Mouse (Mus musculus) liver, embryonic 14.5 days (tissue): ENCODE measurements around the gene Iqschfp. TPM values are rescaled to one million over a fixed set of nuclear protein-coding genes. Genes with fewer than 3 reads are reported as not detected.

ENCODE experiments used
- ATAC-seq: fragments of 200-750 bp; cut with Nextera tagmentation; 2 replicates; pipeline ENCODE4 v1.8.0; 2017; ENCODE audit warnings: moderate number of reproducible peaks, mild to moderate bottlenecking, moderate library complexity; ENCODE audit not compliant: insufficient read depth
- DNase-seq, 3 experiments: peaks; one replicate each; pipeline ENCODE4 v3.0.0-alpha.2; 2012 to 2013; ENCODE audit warnings: low read depth in 3 of 3, low spot score in 3 of 3
- H3K27ac ChIP-seq: fragments of 300-500 bp; sonication (generic); 2 replicates; pipeline ENCODE4 v1.5.1; 2014; ENCODE audit warnings: moderate library complexity, mild to moderate bottlenecking, control low read depth, inconsistent platforms
- H3K27me3 ChIP-seq: fragments of 300-500 bp; sonication (generic); 2 replicates; pipeline ENCODE4 v1.6.1; 2014; ENCODE audit warnings: mild to moderate bottlenecking, low read length, moderate library complexity; ENCODE audit not compliant: control insufficient read depth, insufficient read depth
- H3K36me3 ChIP-seq: fragments of 300-500 bp; sonication (generic); replicated peaks from 2 replicates; pipeline ENCODE4 v1.6.1; 2014; ENCODE audit warnings: low read depth; ENCODE audit not compliant: control insufficient read depth, insufficient read depth
- H3K4me1 ChIP-seq, 2 experiments: fragments of 200-500 bp in 1 of 2; fragments of 300-500 bp in 1 of 2; sonication (generic) in 1 of 2; replicated peaks; 2 replicates each; pipeline ENCODE4 v1.6.1; 2012 to 2014; ENCODE audit warnings: antibody characterized with exemption in 1 of 2, inconsistent platforms in 1 of 2, low read length in 1 of 2; ENCODE audit not compliant: control insufficient read depth in 2 of 2, insufficient read depth in 2 of 2
- H3K4me2 ChIP-seq: fragments of 300-500 bp; sonication (generic); 2 replicates; pipeline ENCODE4 v1.6.1; 2014; ENCODE audit warnings: low read depth, mild to moderate bottlenecking, control low read depth, moderate library complexity
- H3K4me3 ChIP-seq, 2 experiments: fragments of 200-500 bp in 1 of 2; fragments of 300-500 bp in 1 of 2; sonication (generic) in 1 of 2; 2 replicates each; pipeline ENCODE4 v1.5.1; 2012 to 2014; ENCODE audit warnings: low read depth in 2 of 2, low read length in 2 of 2, mild to moderate bottlenecking in 2 of 2, control low read depth in 1 of 2, inconsistent platforms in 1 of 2, moderate library complexity in 1 of 2; ENCODE audit not compliant: insufficient read depth in 1 of 2
- H3K9ac ChIP-seq: fragments of 300-500 bp; sonication (generic); replicated peaks from 2 replicates; pipeline ENCODE4 v1.6.1; 2014; ENCODE audit warnings: mild to moderate bottlenecking, control low read depth, moderate library complexity
- H3K9me3 ChIP-seq: fragments of 300-500 bp; sonication (generic); 2 replicates; pipeline ENCODE4 v1.6.1; 2016; ENCODE audit warnings: low read length, mixed read lengths; ENCODE audit not compliant: control insufficient read depth
- CTCF ChIP-seq: IDR thresholded peaks from 2 replicates; pipeline ENCODE4 v1.5.1; 2016; ENCODE audit warnings: antibody characterized with exemption, low read depth, control low read depth
- EP300 ChIP-seq: IDR thresholded peaks from 2 replicates; pipeline ENCODE4 v1.6.1; 2016; ENCODE audit warnings: antibody characterized with exemption, low read depth
- WGBS: fragments of 180-500 bp; shearing (Covaris S2); extraction: QIAGEN DNeasy Blood & Tissue Kit; methylation state at CpG from one replicate; pipeline ENCODE4 v1.1.7; 2014; ENCODE audit not compliant: insufficient replicate concordance; 5-methylcytosine and 5-hydroxymethylcytosine counted together
- polyA plus RNA-seq, 2 experiments: library from polyadenylated mRNA; depleted of rRNA in 1 of 2; stranded (reverse) in 1 of 2; unstranded in 1 of 2; fragments of >200 nt; fragmentation: Nextera tagmentation in 1 of 2; extraction: Ambion mirVana in 1 of 2; gene quantifications; 2 replicates each; pipeline versions ENCODE4 v1.2.1 to v1.2.3; 2012 to 2014

Iqschfp gene
- polyA plus RNA-seq, 2 experiments: not detected

DNA sequence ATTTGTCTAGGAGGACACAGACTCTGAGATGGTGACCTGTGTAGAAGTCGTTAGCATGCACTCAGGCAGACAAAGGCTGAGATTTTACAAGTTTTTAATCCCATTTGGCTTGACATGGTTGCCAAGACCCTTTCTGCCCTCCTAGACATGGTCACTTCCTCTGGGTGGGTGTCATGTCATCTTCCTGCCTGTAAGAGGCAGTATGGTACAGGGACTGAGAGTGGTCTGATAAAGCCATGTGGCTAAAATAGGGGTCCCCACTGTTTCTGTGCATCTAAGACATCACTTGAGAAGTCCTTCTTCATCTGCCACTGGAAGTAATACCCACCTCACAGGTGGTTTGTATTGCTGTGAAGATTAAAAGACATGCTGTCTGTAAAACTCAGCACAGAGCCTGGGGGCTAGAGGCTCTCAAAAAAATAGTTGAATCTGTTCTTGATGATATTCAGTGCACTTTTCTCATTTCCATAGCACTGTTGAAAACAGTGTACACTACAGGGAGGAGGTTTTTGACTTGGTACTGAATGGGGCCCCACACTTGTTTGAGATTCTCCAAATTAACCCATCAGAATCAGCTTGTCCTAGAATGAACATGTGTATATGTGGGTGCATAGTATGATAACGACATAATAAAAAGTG is 167.2 kb downstream of the Iqschfp start:
- Histone ChIP-seq H3K9me3 (no peaks in the 10 kb centered on the region), H3K9ac (no peak overlapping the region), H3K27me3 (no peaks in the 10 kb centered on the region), H3K27ac (no peak overlapping the region), H3K4me2 (no peak overlapping the region), H3K36me3 (no peaks in the 10 kb centered on the region), H3K4me3 (no peak overlapping the region), H3K4me1 (no peaks in the 10 kb centered on the region)
- WGBS: 25% methylated on average over 2 of the region's 2 CpGs
- ATAC-seq: no peak
- no peak for TF ChIP-seq EP300
- peak; percentile 47; the same call in 1 of the 2 replicates for TF ChIP-seq CTCF
- DNase-seq: no peak

DNA sequence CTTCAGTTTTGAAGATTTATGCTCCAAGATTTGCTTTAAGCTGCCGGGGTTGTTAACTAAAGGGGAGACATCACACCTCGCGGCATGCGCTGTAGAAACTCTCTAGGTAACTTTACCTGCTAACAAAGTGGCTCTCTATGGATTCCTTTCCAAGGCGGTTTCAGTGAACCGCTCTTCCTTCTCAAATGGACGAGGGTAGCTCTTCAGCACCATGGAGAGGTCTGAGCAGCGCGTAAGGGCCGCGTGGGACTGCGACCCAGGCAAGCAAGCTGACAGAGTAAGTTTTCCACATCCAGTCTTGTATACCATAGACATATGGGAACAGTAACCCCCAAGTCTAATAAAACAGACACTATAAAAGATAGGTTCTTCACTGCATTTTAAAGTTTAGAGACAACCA is 172.7 kb downstream of the Iqschfp start, which contains the start of gene Schip1:
Gene Schip1, plus strand, starts transcription at position 72 of the 400 bp plus-strand sequence.
- H3K27me3 ChIP-seq: no peaks in the 10 kb centered on the region

DNA sequence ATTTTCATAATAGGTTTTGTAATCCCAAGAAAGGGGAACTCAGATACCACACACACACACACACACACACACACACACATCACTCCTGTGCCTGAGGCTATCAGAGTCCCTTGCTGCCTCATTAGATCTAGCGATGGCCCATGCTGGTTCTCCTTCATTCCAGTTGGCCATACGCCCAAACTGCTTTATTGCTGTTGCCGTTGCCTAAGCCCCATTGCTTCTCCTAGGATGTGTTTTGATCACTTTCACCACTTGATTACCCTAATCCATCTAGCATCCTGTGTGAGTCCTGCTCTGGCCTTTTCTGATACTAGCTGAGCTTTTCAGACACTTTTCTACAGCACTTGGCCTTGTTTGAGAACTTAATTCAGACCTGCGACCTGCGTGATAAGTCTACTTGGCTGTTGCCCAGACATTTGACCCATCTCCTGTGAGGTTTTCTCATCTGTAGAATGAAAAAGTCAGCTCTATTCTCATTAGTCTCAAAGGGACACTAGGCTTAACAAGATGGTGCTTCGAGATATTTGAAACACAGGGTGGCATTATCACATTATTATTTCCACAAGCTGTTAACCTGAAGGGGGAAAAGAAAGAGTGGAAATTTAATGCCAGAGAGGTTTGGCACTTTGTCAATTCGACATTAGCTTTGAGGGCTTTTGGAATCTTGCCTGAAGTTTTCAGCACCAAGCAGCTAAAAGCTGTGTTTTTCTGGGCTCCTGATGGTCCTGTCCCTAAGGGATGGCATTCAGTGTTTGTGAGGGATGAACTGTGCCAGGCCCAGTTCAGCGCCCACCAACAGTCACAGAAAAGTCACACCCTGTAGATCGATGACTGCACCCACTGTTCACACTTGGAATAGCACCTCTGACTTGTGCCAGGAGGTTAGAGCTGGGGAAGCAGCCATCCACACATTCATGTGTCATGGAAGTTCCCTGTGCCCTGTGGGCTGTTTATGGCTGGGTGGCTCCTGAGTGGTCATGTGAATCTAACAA is 179.7 kb downstream of the Iqschfp start:
- no peaks in the 10 kb centered on the region for H3K27me3 ChIP-seq
- DNase-seq: no peak
- no peaks in the 10 kb centered on the region for H3K36me3 ChIP-seq
- H3K4me2 ChIP-seq: no peak overlapping the region
- no peak overlapping the region for H3K4me3 ChIP-seq
- H3K4me1 ChIP-seq: no peaks in the 10 kb centered on the region
- WGBS: 54% methylated on average over 9 of the region's 9 CpGs
- ATAC-seq: no peak
- no peak overlapping the region for H3K27ac ChIP-seq
- no peaks in the 10 kb centered on the region for H3K9me3 ChIP-seq
- no peak overlapping the region for H3K9ac ChIP-seq
- no peak for TF ChIP-seq EP300
- no peak for TF ChIP-seq CTCF

More for the DNA sequence above, 172.7 kb downstream of the Iqschfp start, which contains the start of gene Schip1:
- H3K9me3 ChIP-seq: no peaks in the 10 kb centered on the region
- TF ChIP-seq CTCF (no peak), EP300 (no peak)
- H3K27ac ChIP-seq: no peak within 1 kb of the TSS
- H3K4me1 ChIP-seq: no peaks in the 10 kb centered on the region
- WGBS: 31% methylated on average over 12 of the region's 12 CpGs
- no peak for ATAC-seq
- DNase-seq: no peak
- no peak within 1 kb of the TSS for H3K4me2 ChIP-seq
- H3K9ac ChIP-seq: no peak within 1 kb of the TSS
- no peaks in the 10 kb centered on the region for H3K36me3 ChIP-seq
- H3K4me3 ChIP-seq: no peak within 1 kb of the TSS

DNA sequence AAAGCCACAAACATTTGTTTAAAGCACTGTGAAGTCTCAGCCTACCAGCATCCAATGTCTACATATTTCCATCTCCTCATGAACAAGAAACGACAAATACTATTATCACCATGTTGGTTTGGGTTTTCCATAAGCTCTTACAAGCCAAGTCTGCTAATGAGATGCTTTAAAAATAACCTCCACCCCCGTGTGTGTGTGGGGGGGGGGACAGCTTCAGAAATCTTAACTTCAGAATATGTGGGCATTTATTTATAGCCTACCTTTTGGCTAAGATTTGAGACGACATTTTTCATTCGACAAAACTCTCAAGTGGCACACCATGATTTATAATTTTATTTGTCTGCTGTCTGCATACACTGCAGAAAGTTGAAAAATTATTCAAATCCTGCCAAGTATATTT is 185.4 kb downstream of the Iqschfp start:
- ATAC-seq (no peak), DNase-seq (no peak)
- Histone ChIP-seq H3K27me3 (no peaks in the 10 kb centered on the region), H3K9ac (no peak overlapping the region), H3K4me3 (no peak overlapping the region), H3K9me3 (no peaks in the 10 kb centered on the region), H3K36me3 (no peaks in the 10 kb centered on the region), H3K4me2 (no peak overlapping the region), H3K27ac (no peak overlapping the region), H3K4me1 (no peaks in the 10 kb centered on the region)
- 49% methylated on average over 4 of the region's 4 CpGs for WGBS
- TF ChIP-seq CTCF (no peak), EP300 (no peak)

DNA sequence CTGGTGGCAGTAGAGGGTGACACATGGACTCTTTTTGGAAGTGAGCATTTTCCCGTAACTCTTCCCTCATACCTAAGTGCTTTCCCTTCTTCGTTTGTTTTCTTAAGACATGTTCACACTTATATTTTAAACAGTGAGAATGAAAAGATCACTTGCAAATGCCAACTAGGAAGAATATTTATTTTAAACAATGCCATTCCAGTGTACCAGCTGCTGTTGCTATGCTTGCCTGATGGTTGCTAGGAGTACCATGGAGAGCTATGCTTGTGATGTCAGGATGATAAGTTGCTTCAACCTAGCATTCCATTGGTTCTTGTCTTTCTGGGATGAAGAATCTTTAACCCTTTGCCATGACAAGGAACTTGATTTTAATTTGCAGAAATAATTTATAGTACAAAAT is 193.0 kb downstream of the Iqschfp start:
- WGBS: 69% methylated on average over 2 of the region's 2 CpGs

More for the DNA sequence above, 193.0 kb downstream of the Iqschfp start:
- Histone ChIP-seq H3K4me2 (no peak overlapping the region), H3K36me3 (no peaks in the 10 kb centered on the region), H3K9ac (no peak overlapping the region), H3K4me3 (no peak overlapping the region), H3K9me3 (no peaks in the 10 kb centered on the region), H3K27me3 (no peaks in the 10 kb centered on the region), H3K4me1 (no peaks in the 10 kb centered on the region), H3K27ac (no peak overlapping the region)
- ATAC-seq (no peak), DNase-seq (no peak)
- TF ChIP-seq CTCF: no peak
- TF ChIP-seq EP300: no peak
